Mouse (Mus musculus) ES-E14 (cell line): Measurements from ENCODE around the gene Tbl3. TPM values are rescaled to one million over a fixed set of nuclear protein-coding genes. Genes with fewer than 3 reads are reported as not detected.
"Not testable (repeated sequence)": the region's sequence is repeated elsewhere in the genome, so short reads cannot be mapped to it uniquely, and the experiment has no call there.

Experiments used
- DNase-seq: peaks from one replicate; pipeline ENCODE4 v3.0.0-alpha.2; 2013; ENCODE audit warnings: low read depth, low spot score
- H3K27ac ChIP-seq: 2 replicates; pipeline ENCODE4 v1.5.1; 2012; ENCODE audit warnings: low read depth, mild to moderate bottlenecking, low read length, moderate library complexity, mixed read lengths; ENCODE audit not compliant: poor library complexity, insufficient read depth, severe bottlenecking
- H3K36me3 ChIP-seq: 2 replicates; pipeline ENCODE4 v1.6.1; 2012; ENCODE audit warnings: mild to moderate bottlenecking, low read length, moderate library complexity, mixed read lengths; ENCODE audit not compliant: control insufficient read depth, poor library complexity, insufficient read depth, severe bottlenecking
- H3K4me1 ChIP-seq, 2 experiments: fragments of 150-350 bp in 1 of 2; sonication (generic) in 1 of 2; 2 replicates each; pipeline ENCODE4 v1.6.1; 2012; ENCODE audit warnings: low read length in 2 of 2, mild to moderate bottlenecking in 1 of 2, mixed read lengths in 1 of 2; ENCODE audit not compliant: control insufficient read depth in 2 of 2, insufficient read depth in 2 of 2, poor library complexity in 1 of 2
- H3K4me3 ChIP-seq, 2 experiments: fragments of 150-350 bp in 1 of 2; sonication (generic) in 1 of 2; 2 replicates each; pipeline ENCODE4 v1.5.1; 2012; ENCODE audit warnings: low read length in 2 of 2, low read depth in 1 of 2, mild to moderate bottlenecking in 1 of 2, mixed read lengths in 1 of 2; ENCODE audit not compliant: insufficient read depth in 1 of 2, poor library complexity in 1 of 2, severe bottlenecking in 1 of 2
- H3K9ac ChIP-seq: 2 replicates; pipeline ENCODE4 v1.6.1; 2012; ENCODE audit warnings: low read depth, mild to moderate bottlenecking, low read length, mixed read lengths; ENCODE audit not compliant: poor library complexity, insufficient read depth, severe bottlenecking
- H3K9me3 ChIP-seq: fragments of 150-350 bp; sonication (generic); 2 replicates; pipeline ENCODE4 v1.6.1; 2012; ENCODE audit warnings: low read depth, mild to moderate bottlenecking, low read length; ENCODE audit not compliant: control insufficient read depth, insufficient read depth
- CHD2 ChIP-seq: IDR thresholded peaks from 2 replicates; pipeline ENCODE4 v1.6.1; 2014; ENCODE audit warnings: mild to moderate bottlenecking, low read depth, low read length, inconsistent platforms
- HCFC1 ChIP-seq: IDR thresholded peaks from 2 replicates; pipeline ENCODE4 v1.6.1; 2012; ENCODE audit warnings: low read length, inconsistent platforms, borderline replicate concordance; ENCODE audit not compliant: insufficient read depth
- MAFK ChIP-seq: IDR thresholded peaks from 2 replicates; pipeline ENCODE4 v1.6.1; 2014; ENCODE audit warnings: mild to moderate bottlenecking, low read depth, low read length, inconsistent platforms; ENCODE audit not compliant: insufficient read depth
- ZC3H11A ChIP-seq: IDR thresholded peaks from 2 replicates; pipeline ENCODE4 v1.6.1; 2012; ENCODE audit warnings: low read depth, mild to moderate bottlenecking, inconsistent platforms, low read length, borderline replicate concordance
- ZNF384 ChIP-seq: IDR thresholded peaks from 2 replicates; pipeline ENCODE4 v1.6.1; 2012; ENCODE audit warnings: low read depth, low read length, inconsistent platforms
- in situ Hi-C, 2 experiments: fragments of 600-800 bp; cut with MboI; formaldehyde crosslinking; loops; one replicate each; pipeline ENCODE4 v1.15.1; 2025; ENCODE audit warnings: low sequenced_read_pairs in 2 of 2, inconsistent platforms in 1 of 2; ENCODE audit not compliant: unreplicated experiment in 2 of 2
- total RNA-seq: library from RNA; depleted of rRNA; stranded (reverse); fragments of 300-350 nt; gene quantifications from 2 replicates; pipeline ENCODE4 v1.2.3, GENCODE M21; 2012

Tbl3 gene
- total RNA-seq, 1 experiment, result 108 TPM

DNA sequence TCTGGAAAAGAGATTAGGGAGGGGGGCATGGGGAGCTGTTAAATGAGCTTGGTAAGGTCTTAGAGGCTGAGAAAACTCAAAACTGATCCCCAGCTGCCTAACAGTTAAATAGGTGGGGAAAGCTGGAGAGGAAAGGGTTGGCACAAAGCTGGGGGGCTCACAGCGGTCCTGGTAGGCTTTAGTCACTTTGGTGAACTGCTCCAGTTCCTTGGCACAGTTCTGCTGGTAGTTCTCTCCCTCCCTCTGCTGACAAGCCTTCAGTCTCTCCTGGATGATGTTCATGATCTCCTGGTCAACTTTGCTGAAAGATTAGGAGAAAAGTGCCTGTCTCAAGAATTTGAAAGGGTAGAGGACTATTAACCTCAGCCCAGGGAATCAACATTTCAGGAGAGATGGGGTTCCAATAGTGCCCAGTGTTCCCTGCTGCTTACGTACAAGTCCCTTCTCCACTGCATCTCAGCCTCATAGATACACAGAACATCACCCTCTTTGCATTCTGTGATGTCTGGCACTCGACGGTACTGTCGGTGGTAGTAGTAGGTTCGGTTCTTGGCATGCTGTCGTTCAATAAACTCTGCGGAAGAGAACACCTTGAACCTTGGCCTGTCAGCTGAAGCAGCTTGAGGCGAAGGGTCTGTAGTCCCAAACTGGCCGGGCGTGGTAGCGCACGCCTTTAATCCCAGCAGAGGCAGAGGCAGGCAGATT is 14.9 kb upstream of the Tbl3 start:
- Histone ChIP-seq H3K9me3 (no peaks in the 10 kb centered on the region), H3K36me3 (peaks cover 33% of the 10 kb centered on the region), H3K4me3 (peak overlapping the region; percentile 58 to 76), H3K27ac (no peak overlapping the region), H3K9ac (peak overlapping the region; percentile 36; the same call in 1 of the 2 replicates), H3K4me1 (peaks cover 0 to 2% of the 10 kb centered on the region in 2 experiments; a peak in 1 of 4 replicates)
- DNase-seq, result no peak
- TF ChIP-seq CHD2 (peak; percentile 65; the same call in 1 of the 2 replicates), ZNF384 (no peak)
- in situ Hi-C loops, result no loop called here

DNA sequence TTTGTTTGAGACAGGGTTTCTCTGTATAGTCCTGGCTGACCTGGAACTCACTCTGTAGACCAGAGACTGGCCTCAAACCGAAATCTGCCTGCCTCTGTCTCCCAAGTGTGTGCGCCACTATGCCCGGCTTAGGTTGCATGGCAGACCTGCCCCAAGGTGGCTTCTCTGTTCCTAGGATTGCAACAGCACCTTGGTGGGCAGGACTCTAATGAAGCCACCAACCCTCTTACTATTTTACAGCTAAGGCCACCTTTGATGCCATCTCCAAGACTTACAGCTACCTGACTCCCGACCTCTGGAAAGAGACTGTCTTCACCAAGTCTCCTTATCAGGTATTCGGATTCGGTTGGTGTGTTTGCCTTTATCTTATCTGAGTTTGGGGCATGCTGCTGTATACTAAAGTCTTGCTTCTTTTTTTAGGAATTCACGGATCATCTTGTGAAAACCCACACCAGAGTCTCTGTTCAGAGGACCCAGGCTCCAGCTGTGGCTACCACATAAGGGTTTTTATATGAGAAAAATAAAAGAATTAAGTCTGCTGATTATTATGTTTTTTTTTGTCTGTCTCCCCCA is 14.0 kb upstream of the Tbl3 start:
- peak overlapping the region; percentile 81 for H3K9ac ChIP-seq
- in situ Hi-C loops, H3K4me1 ChIP-seq, DNase-seq, H3K27ac ChIP-seq, H3K9me3 ChIP-seq: not testable (repeated sequence)
- peaks cover 36% of the 10 kb centered on the region for H3K36me3 ChIP-seq
- peak overlapping the region; percentile 58 to 76 for H3K4me3 ChIP-seq

DNA sequence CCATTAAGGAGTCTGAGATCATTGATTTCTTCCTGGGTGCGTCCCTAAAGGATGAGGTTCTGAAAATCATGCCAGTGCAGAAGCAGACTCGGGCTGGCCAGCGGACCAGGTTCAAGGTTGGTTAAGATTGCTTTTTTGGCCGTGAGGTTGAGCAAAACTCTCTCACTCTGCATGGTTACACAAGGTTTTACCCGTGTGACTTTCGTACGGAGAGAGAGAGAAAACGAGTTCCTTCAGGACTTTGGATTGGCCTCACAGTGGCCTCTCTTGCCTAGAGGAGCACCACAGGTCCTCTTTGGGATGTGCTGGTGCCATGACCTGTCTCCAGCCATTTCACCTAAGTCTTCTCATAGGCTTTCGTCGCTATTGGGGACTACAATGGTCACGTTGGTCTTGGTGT is 13.2 kb upstream of the Tbl3 start:
- Histone ChIP-seq H3K9ac (peak overlapping the region; percentile 82), H3K4me3 (peak overlapping the region; percentile 67 to 82), H3K36me3 (peaks cover 43% of the 10 kb centered on the region)
- H3K4me1 ChIP-seq, in situ Hi-C loops, DNase-seq, H3K9me3 ChIP-seq, H3K27ac ChIP-seq: not testable (repeated sequence)

DNA sequence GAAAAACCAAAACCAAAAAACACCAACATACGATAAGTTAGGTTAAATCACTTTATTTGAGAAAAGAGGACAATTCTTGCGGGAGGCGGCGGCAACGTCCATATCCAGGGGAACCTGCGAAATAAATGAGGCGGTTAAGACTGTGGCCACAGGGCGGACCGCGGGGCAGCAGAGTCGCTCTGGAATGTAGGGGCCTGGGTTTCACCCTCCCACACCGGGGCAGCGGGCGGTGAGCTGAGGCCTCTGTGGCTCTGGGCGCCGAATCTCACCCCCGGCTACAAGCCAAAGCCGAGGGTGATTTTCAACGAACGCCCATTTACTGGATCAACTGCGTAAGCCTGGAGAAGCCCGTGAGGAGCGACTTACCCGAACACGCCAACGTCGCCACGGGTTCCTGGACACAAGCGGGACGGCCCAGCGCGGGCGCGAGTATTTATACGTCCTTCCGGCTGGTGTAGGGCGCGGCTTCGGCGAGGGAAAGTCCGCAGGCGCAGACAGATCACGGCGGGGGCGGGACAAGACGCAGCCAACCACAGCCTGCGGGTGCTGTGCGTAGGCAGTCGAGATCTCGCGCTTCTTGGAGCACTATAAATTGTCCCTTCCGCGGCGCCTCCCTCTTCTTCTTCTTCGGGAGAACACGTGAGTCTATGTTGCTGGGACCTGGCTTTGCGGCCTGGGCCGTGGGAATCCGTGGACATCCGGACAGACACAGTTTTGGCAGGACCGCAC is 12.2 kb upstream of the Tbl3 start:
- Histone ChIP-seq H3K27ac (peak overlapping the region; percentile 73), H3K9me3 (no peaks in the 10 kb centered on the region), H3K36me3 (peaks cover 43% of the 10 kb centered on the region), H3K4me3 (peak overlapping the region; percentile 82 to 87), H3K9ac (peak overlapping the region; percentile 90), H3K4me1 (peaks cover 0 to 4% of the 10 kb centered on the region in 2 experiments; a peak in 1 of 4 replicates)
- no peak for TF ChIP-seq ZNF384
- TF ChIP-seq HCFC1, result peak; percentile 79
- no peak for TF ChIP-seq MAFK
- TF ChIP-seq ZC3H11A, result no peak
- TF ChIP-seq CHD2, result peak; percentile 95
- in situ Hi-C loops, result no loop called here
- peak; percentile 96 for DNase-seq

DNA sequence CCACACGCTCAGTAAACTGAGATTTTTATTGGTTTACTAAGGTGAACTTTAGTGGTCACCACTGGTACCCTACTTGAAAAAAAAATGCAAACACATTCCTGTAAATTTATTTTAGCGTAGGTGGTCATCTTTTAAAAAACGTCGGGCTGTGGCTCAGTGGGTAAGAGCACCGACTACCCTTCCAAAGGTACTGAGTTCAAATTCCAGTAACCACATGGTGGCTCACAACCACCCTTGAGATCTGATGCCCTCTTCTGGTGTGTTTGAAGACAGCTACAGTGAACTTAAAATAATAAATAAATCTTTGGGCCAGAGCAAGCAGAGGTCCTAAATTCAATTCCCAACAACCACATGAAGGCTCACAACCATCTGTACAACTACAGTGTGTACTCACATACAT is 11.5 kb upstream of the Tbl3 start:
- in situ Hi-C loops, H3K4me1 ChIP-seq, H3K9me3 ChIP-seq, DNase-seq, H3K27ac ChIP-seq: not testable (repeated sequence)
- Histone ChIP-seq H3K36me3 (peaks cover 43% of the 10 kb centered on the region), H3K9ac (peak overlapping the region; percentile 90), H3K4me3 (peak overlapping the region; percentile 77 to 87)
